Mouse (Mus musculus): ENCODE data around the gene Zfp646. TPM values are rescaled to one million over a fixed set of nuclear protein-coding genes. Genes with fewer than 3 reads are reported as not detected.

Zfp646 gene
- polyA plus RNA-seq, 1 experiment from 2014 or later = 17.5 TPM

DNA sequence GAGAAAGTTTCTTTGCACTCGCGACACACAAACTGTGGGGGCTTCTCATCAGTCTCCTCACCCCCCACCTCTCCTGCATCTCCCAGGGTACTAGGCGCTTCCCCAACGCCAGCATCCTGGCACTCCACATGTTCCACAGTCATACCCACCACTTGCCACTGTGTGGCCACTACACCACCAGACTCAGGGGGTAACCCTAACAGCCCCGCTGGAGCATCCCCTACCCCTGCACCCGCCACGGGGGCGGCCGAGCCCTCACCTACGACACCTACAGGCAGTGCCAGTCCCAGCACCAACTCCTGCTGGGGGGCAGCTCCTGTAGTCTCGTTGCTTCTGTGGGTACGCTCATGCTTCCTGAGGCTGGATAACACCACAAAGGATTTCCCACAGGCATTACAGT lies 9.6 kb upstream of the Zfp646 start:
- no peaks in the 10 kb centered on the region for H3K27me3 ChIP-seq
- no peaks in the 10 kb centered on the region for H3K9me3 ChIP-seq
- H3K4me1 ChIP-seq (replicated peaks) = no peaks in the 10 kb centered on the region
- no peak overlapping the region for H3K4me2 ChIP-seq
- WGBS = 90% methylated on average over 12 of the region's 12 CpGs
- no peak overlapping the region for H3K27ac ChIP-seq
- H3K4me3 ChIP-seq (replicated peaks) = no peak overlapping the region
- H3K36me3 ChIP-seq = peaks cover 57% of the 10 kb centered on the region
- ATAC-seq (ENCODE audit: insufficient number of reproducible peaks, insufficient read depth, low FRiP score, low TSS enrichment, low read depth) = no peak
- H3K9ac ChIP-seq (replicated peaks) = no peak overlapping the region

DNA sequence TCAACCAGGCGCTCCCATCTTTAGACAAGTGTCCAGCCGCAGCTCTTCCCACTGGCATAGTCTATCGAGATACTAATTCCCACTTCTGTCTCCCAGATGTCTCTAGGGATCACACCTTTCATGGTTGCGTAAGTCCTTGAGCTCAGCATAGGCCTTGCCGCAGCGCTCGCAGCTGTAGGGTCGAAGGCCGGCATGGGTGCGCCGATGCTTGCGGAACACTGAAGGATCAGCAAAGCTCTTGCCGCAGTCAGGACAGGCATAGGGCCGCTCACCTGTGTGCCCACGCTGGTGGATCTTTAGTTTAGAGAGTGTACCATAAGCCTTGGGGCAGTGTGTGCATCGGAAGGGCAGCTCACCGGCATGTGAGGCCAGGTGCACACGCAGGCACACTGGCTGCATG lies 8.4 kb upstream of the Zfp646 start:
- no peak overlapping the region for H3K27ac ChIP-seq
- WGBS = 96% methylated on average over 18 of the region's 18 CpGs
- ATAC-seq (ENCODE audit: insufficient number of reproducible peaks, insufficient read depth, low FRiP score, low TSS enrichment, low read depth) = no peak
- peaks cover 65% of the 10 kb centered on the region for H3K36me3 ChIP-seq
- no peak overlapping the region for H3K4me3 ChIP-seq (replicated peaks)
- H3K9ac ChIP-seq (replicated peaks) = no peak overlapping the region
- H3K27me3 ChIP-seq = no peaks in the 10 kb centered on the region
- H3K4me2 ChIP-seq = no peak overlapping the region
- no peaks in the 10 kb centered on the region for H3K9me3 ChIP-seq
- no peaks in the 10 kb centered on the region for H3K4me1 ChIP-seq (replicated peaks)

DNA sequence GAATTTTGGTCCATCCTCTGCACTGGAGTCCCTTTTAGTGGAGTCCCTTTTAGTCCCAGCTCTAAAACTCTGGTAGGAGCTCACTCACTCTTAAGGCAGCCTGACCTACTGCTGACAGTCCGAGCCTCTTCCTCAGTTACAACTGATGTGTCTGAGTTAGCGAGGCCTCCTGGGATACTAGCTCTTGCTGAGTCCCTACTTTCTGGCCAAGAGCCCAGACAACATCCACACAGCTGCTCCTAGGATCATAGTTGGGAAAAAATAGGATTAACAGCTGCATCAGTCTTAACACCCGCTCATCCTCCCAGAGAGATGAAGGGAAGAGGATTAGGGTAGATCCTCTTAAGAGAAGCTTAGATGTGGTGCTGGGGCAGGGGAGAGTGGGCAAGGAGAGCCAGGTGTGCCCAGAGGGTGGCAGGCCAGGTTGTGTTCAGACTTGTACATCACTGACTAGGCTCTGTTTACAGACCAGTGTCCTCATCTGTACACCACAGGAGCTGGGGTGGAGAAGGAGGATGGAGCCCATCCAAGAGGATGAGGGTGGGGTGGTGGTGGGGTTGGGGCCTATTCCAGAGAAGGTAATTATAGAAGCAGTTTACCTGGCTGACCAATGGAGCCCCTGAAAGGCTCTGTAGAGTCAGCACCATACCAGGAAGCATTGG lies 6.7 kb upstream of the Zfp646 start:
- ATAC-seq (ENCODE audit: insufficient number of reproducible peaks, insufficient read depth, low FRiP score, low TSS enrichment, low read depth) = no peak
- Histone ChIP-seq H3K27me3 (no peaks in the 10 kb centered on the region), H3K9me3 (no peaks in the 10 kb centered on the region), H3K9ac (replicated peaks) (no peak overlapping the region), H3K4me3 (replicated peaks) (no peak overlapping the region), H3K4me2 (no peak overlapping the region), H3K27ac (no peak overlapping the region), H3K36me3 (peaks cover 72% of the 10 kb centered on the region), H3K4me1 (replicated peaks) (peaks cover 13% of the 10 kb centered on the region)
- 87% methylated on average over 3 of the region's 3 CpGs for WGBS

DNA sequence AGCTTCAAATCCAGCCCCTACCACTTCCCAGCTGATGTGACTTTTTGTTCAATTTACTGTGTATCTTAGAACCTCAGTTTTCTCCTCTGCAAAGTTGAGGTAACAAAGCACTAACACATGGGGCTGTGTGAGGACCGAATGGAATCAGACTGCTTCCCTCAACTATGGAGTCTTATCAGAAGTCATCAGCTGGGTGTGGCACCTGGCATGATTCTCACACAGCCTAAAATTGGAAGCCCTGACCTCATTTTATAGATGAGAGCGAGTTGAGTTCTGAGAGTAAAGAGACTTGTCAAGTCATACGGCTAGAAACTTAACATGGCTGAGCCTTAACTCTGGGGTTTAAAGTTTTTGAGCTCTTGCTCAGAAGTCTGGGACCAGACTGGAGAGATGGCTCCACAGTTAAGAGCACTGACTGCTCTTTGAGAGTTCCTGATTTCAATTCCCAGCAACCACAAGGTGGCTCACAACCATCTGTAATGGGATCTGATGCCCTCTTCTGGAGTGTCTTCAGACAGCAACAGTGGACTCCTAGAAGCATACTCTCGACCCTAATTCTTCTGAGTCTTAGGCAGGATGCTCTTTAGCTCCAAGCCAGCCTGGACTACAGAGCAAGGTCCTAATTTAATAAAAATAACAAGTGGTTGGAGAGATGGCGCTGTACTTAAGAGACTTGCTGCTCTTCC lies 5.7 kb upstream of the Zfp646 start:
- Histone ChIP-seq H3K4me2 (no peak overlapping the region), H3K9ac (replicated peaks) (no peak overlapping the region), H3K4me1 (replicated peaks) (peaks cover 17% of the 10 kb centered on the region), H3K4me3 (replicated peaks) (no peak overlapping the region), H3K9me3 (no peaks in the 10 kb centered on the region), H3K27me3 (no peaks in the 10 kb centered on the region), H3K36me3 (peaks cover 62% of the 10 kb centered on the region), H3K27ac (no peak overlapping the region)
- WGBS = 85% methylated on average over 5 of the region's 5 CpGs
- ATAC-seq (ENCODE audit: insufficient number of reproducible peaks, insufficient read depth, low FRiP score, low TSS enrichment, low read depth) = no peak

DNA sequence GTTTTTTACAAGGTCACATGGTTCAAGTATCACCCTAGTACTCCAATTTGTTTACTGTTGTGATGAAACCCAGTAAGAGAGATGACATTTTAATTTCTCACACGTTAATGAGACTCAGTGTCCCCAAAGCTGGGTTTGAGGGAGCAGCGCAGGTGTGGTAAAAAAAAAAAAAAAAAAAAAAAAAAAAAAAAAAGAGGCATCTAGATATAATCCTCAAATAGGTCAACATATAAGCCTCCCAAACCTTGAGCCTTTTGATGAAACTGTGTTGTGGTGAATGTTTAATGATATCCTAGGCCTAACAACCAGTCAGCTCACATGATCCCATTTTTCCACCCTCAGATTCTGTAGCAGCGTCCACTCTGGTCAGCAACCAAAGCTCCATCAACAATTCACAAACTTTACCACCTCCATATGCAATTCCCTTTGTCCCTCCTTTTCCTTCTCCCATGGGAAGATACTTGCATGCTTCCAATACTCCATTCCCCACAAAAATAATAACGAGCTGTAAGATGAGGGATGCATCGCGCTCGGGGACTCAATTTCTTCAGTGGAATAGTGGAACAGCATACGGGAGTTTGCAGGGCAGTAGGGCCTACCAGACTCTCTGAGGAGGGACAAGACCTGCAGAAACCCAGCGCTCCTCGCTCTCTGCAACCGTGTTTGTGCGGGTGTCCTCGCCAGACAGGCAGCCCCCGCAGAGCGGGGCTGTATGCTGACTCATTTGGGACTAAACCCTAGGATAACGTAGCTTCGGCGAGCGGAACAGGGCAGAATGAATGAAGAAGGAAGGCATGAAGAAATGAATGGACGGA lies 1.0 kb upstream of the Zfp646 start:
- 4% methylated on average over 20 of the region's 20 CpGs for WGBS
- Histone ChIP-seq H3K9me3 (no peaks in the 10 kb centered on the region), H3K27me3 (no peaks in the 10 kb centered on the region)

DNA sequence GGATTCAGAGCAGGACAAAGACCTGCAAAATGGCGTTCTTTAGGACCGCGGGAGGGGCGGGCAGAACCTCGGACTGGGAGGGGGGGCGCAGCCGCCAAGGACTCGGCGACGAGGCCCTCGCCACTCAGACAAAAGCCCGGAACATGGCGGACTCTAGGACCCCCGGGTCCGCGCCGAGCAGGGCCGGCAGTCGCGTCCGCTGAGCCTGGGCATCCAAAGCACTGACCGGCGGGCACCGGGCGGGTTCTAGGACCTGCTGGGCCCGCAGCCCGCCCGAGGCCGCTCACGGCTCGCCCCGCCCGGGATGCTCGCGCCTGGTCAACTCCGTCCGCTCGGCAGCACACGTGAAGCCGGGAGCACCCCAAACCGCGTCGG lies 407 bp upstream of the Zfp646 start:
- H3K9me3 ChIP-seq = no peaks in the 10 kb centered on the region
- peak overlapping the region; percentile 97 for H3K9ac ChIP-seq (replicated peaks)
- peak overlapping the region; percentile 88 for H3K4me2 ChIP-seq
- H3K36me3 ChIP-seq = peaks cover 56% of the 10 kb centered on the region
- peak overlapping the region; percentile 99 for H3K27ac ChIP-seq
- 2% methylated on average over 33 of the region's 43 CpGs for WGBS
- H3K27me3 ChIP-seq = no peaks in the 10 kb centered on the region
- ATAC-seq (ENCODE audit: insufficient number of reproducible peaks, insufficient read depth, low FRiP score, low TSS enrichment, low read depth) = peak; percentile 96
- H3K4me3 ChIP-seq (replicated peaks) = peak overlapping the region; percentile 90
- H3K4me1 ChIP-seq (replicated peaks) = peaks cover 27% of the 10 kb centered on the region

More for the DNA sequence above, 1.0 kb upstream of the Zfp646 start:
- ATAC-seq (ENCODE audit: insufficient number of reproducible peaks, insufficient read depth, low FRiP score, low TSS enrichment, low read depth) = 0 out of 2 replicates have a peak, but pooled peaks have one; percentile 2
- peaks cover 27% of the 10 kb centered on the region for H3K4me1 ChIP-seq (replicated peaks)
- H3K9ac ChIP-seq (replicated peaks) = peak overlapping the region; percentile 97
- peak overlapping the region; percentile 99 for H3K27ac ChIP-seq
- peak overlapping the region; percentile 90 for H3K4me3 ChIP-seq (replicated peaks)
- H3K36me3 ChIP-seq = peaks cover 53% of the 10 kb centered on the region
- peak overlapping the region; percentile 88 for H3K4me2 ChIP-seq

DNA sequence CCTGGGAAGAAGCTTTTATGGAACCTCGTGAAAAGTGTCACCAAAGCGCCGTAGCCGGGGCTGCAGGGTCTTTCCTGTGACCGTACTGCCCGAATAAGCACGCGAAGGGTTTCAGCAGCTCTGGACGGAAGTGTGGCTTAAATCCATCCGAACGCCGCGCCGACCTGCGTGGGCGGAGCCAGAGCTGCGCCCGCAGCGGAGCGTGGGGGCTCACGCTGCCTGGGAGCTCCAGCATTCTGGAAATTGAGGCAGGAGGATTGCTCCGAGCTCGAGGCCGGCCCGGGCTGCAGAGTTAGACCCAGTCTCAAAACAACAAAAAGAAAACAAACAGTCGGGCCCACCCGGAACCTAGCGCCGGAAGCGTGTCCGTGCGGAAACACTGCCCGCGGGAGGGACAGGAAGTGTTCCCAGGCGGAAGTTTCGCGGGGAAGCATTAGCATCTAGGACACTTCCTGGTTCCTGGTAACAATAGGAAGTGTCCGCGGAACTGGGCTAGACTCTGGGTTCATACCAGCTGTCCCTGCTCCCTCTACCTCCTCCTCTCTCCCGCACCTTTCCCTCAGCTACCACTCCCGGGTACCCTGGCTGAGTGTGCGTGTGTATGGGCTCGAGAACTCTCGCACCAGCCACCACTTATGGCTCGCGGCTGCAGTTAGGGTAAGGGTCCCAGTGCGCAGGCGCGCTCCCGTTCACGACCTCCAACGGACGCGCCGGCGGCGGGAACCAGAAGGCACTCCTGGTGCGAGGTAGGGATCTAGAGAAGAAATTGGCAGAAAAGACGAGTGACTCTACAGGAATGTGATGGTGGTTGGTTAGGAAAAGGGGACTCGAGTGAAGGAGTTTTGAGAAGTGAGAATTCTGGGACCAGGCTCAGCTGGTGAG lies 687 bp downstream of the Zfp646 start, which contains the start of gene Zfp668:
Zfp668 (minus strand) TSS at position 362 of the 882 bp plus-strand sequence.
- WGBS = under 1% methylated on average over 60 of the region's 60 CpGs
- Histone ChIP-seq H3K4me1 (replicated peaks) (peaks cover 27% of the 10 kb centered on the region), H3K27ac (peak within 1 kb of the TSS; percentile 99), H3K4me3 (replicated peaks) (peak within 1 kb of the TSS; percentile 90), H3K36me3 (peaks cover 58% of the 10 kb centered on the region), H3K4me2 (peak within 1 kb of the TSS; percentile 88), H3K9me3 (no peaks in the 10 kb centered on the region), H3K27me3 (no peaks in the 10 kb centered on the region), H3K9ac (replicated peaks) (peak within 1 kb of the TSS; percentile 97)
- ATAC-seq (ENCODE audit: insufficient number of reproducible peaks, insufficient read depth, low FRiP score, low TSS enrichment, low read depth) = peak; percentile 71

DNA sequence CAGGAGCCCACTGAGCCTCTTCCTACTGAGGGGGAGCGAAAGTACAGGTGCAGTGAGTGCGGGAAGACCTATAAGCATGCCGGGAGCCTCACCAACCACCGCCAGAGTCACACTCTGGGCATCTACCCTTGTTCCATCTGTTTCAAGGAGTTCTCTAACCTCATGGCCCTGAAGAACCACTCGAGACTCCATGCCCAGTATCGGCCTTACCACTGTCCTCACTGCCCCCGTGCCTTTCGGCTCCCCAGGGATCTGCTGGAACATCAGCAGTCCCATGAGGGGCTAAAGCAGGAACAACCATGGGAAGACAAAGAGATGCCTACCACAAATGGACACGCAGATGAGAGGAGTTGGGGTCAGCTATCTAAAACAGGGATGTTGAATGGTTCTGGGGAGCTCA lies 3.3 kb downstream of the Zfp646 start:
- no peak overlapping the region for H3K4me3 ChIP-seq (replicated peaks)
- no peak overlapping the region for H3K27ac ChIP-seq
- H3K27me3 ChIP-seq = no peaks in the 10 kb centered on the region
- no peak overlapping the region for H3K4me2 ChIP-seq
- peaks cover 68% of the 10 kb centered on the region for H3K36me3 ChIP-seq
- H3K9me3 ChIP-seq = no peaks in the 10 kb centered on the region
- peaks cover 27% of the 10 kb centered on the region for H3K4me1 ChIP-seq (replicated peaks)
- WGBS = 98% methylated on average over 9 of the region's 9 CpGs
- no peak for ATAC-seq (ENCODE audit: insufficient number of reproducible peaks, insufficient read depth, low FRiP score, low TSS enrichment, low read depth)
- H3K9ac ChIP-seq (replicated peaks) = no peak overlapping the region

DNA sequence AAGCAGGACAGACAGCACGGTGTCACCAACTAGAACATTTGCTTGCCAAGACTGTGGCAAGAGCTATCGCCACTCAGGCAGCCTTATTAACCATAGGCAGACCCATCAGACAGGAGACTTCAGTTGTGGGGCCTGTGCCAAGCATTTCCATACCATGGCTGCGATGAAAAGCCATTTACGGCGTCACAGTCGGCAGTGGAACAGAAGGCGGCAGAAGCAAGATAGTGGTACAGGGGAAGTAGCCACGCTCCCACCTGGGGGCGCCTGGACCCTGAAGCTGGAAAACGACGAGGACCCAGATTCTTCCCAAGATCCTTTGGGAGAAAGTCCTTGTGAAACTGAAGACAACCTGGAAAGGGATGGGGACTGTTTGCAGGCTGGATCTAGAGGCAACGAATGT lies 4.4 kb downstream of the Zfp646 start:
- Histone ChIP-seq H3K4me3 (replicated peaks) (no peak overlapping the region), H3K27me3 (no peaks in the 10 kb centered on the region), H3K36me3 (peaks cover 79% of the 10 kb centered on the region), H3K27ac (no peak overlapping the region), H3K9me3 (no peaks in the 10 kb centered on the region), H3K9ac (replicated peaks) (no peak overlapping the region), H3K4me2 (no peak overlapping the region), H3K4me1 (replicated peaks) (peaks cover 23% of the 10 kb centered on the region)
- WGBS = 87% methylated on average over 12 of the region's 12 CpGs
- no peak for ATAC-seq (ENCODE audit: insufficient number of reproducible peaks, insufficient read depth, low FRiP score, low TSS enrichment, low read depth)

DNA sequence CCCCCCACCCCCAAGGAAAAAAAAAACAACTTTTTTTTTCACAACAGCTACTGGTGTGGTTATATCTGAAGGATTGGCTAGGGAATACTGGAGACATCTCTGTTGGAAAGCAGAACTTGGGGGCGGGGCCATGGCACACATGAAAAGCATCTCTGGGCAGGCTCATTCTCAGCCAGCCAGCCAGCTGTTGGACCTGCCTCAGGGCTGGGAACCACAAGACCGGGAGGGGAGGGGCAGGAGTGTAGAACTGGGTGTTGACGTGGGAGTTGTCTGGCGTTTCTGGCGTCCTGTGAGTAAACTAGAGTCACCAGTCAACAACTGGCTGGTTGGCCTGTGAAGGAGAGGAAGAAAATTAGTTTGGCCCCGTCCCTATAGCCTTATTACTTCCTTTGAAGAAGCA lies 9.9 kb downstream of the Zfp646 start:
- WGBS = 56% methylated on average over 6 of the region's 6 CpGs
- no peak for ATAC-seq (ENCODE audit: insufficient number of reproducible peaks, insufficient read depth, low FRiP score, low TSS enrichment, low read depth)

More for the DNA sequence above, 9.9 kb downstream of the Zfp646 start:
- Histone ChIP-seq H3K27ac (no peak overlapping the region), H3K9ac (replicated peaks) (no peak overlapping the region), H3K36me3 (peaks cover 100% of the 10 kb centered on the region), H3K9me3 (no peaks in the 10 kb centered on the region), H3K4me2 (no peak overlapping the region), H3K27me3 (no peaks in the 10 kb centered on the region), H3K4me1 (replicated peaks) (peaks cover 17% of the 10 kb centered on the region), H3K4me3 (replicated peaks) (no peak overlapping the region)

Measured in limb, embryonic 12.5 days (tissue).